30 mouse cellular contexts compared by ENCODE assay signal in the genomic region with DNA sequence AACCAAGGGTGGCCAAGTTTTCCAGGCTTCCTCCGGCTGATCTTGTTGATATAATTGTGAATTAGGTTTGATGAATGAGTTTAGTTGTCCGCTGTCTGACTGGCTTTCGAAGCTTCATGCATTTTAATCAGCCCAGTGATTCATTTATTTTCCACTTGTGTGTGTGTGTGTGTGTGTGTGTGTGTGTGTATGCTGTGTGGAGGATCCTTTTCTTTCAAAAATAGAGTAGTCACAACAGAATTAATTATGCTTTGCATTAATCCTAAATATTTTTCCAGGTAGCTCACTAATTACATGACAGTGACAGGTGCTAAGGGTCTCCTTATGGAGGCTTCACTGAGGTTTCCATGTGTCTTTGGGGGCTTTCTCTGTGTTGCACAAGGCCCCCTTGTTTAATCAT. TPM values are rescaled to one million over a fixed set of nuclear protein-coding genes. Genes with fewer than 3 reads are reported as not detected.
DNase-seq lines count a peak whose midpoint lies in the region; ATAC-seq and TF ChIP-seq lines count a peak whose summit lies in the region.
"Had no signal": no experiment of that assay in that cellular context is flagged by ENCODE, and none has a peak within 500 bp of the region (broad histone marks: within the 10 kb centered on the region; RNA-seq: fewer than 3 reads in every experiment).

No protein-coding gene starts in this region.

- peaks cover 55% of the 10 kb centered on the region for H3K27me3 ChIP-seq in hindbrain, embryonic 15.5 days
- H3K27me3 ChIP-seq in midbrain, embryonic 16.5 days (ENCODE audit: control insufficient read depth, insufficient read depth, low read depth, low read length), result peaks cover 34% of the 10 kb centered on the region
- H3K27me3 ChIP-seq in neural tube, embryonic 15.5 days (replicated peaks), result peaks cover 67% of the 10 kb centered on the region

- H3K9me3 ChIP-seq in hindbrain, embryonic 15.5 days, result no peaks in the 10 kb centered on the region
- H3K9me3 ChIP-seq in midbrain, embryonic 16.5 days (replicated peaks; ENCODE audit: control insufficient read depth, low read length, poor library complexity, severe bottlenecking), result no peaks in the 10 kb centered on the region
- H3K9me3 ChIP-seq in neural tube, embryonic 15.5 days (replicated peaks), result no peaks in the 10 kb centered on the region
- H3K9me3 ChIP-seq: embryonic facial prominence, embryonic 10.5 days; heart, embryonic 10.5 days; limb, embryonic 13.5 days; liver, embryonic 13.5 days had no signal

- no peak for TF ChIP-seq CTCF in lung, adult 2 months (IDR thresholded peaks at IDR 0.05; ENCODE audit: insufficient read depth, low read length)

- no peak overlapping the region for H3K9ac ChIP-seq in hindbrain, embryonic 15.5 days
- peak overlapping the region; percentile 14; the same call in 1 of the 2 replicates for H3K9ac ChIP-seq in midbrain, embryonic 16.5 days (ENCODE audit: low read depth, low read length)
- no peak overlapping the region for H3K9ac ChIP-seq in neural tube, embryonic 15.5 days (replicated peaks)
- H3K9ac ChIP-seq: limb, embryonic 13.5 days; liver, embryonic 13.5 days; lung, embryonic 14.5 days had no signal

- 20% methylated on average over 3 of the region's 3 CpGs for WGBS in hindbrain, embryonic 15.5 days
- 12% methylated on average over 3 of the region's 3 CpGs for WGBS in midbrain, embryonic 16.5 days
- 20% methylated on average over 3 of the region's 3 CpGs for whole genome bisulfite sequencing in neural tube, embryonic 15.5 days
- WGBS in lung, adult 2 months, result 25% methylated on average over 3 of the region's 3 CpGs

- H3K27ac ChIP-seq in hindbrain, embryonic 15.5 days (replicated peaks), result no peak overlapping the region
- H3K27ac ChIP-seq in midbrain, embryonic 16.5 days (ENCODE audit: low read length), result no peak overlapping the region; the same call in 1 of the 2 replicates
- 0 out of 2 replicates have a peak overlapping the region, but pooled peaks have one; percentile 20 for H3K27ac ChIP-seq in neural tube, embryonic 15.5 days (replicated peaks)
- H3K27ac ChIP-seq: embryonic facial prominence, embryonic 10.5 days; heart, embryonic 10.5 days; limb, embryonic 13.5 days; liver, embryonic 13.5 days had no signal

- no peaks in the 10 kb centered on the region for H3K36me3 ChIP-seq in hindbrain, embryonic 15.5 days
- H3K36me3 ChIP-seq in midbrain, embryonic 16.5 days (ENCODE audit: control insufficient read depth, insufficient read depth, low read length), result no peaks in the 10 kb centered on the region
- H3K36me3 ChIP-seq in neural tube, embryonic 15.5 days, result no peaks in the 10 kb centered on the region
- H3K36me3 ChIP-seq: embryonic facial prominence, embryonic 10.5 days; heart, embryonic 10.5 days; limb, embryonic 13.5 days; liver, embryonic 13.5 days had no signal

- peak overlapping the region; percentile 18; the same call in 1 of the 2 replicates for H3K4me2 ChIP-seq in hindbrain, embryonic 15.5 days
- peak overlapping the region; percentile 10; the same call in 1 of the 2 replicates for H3K4me2 ChIP-seq in midbrain, embryonic 16.5 days (ENCODE audit: low read length)
- peak overlapping the region; percentile 16 for H3K4me2 ChIP-seq in neural tube, embryonic 15.5 days
- H3K4me2 ChIP-seq: limb, embryonic 13.5 days; liver, embryonic 13.5 days; lung, embryonic 14.5 days had no signal

- peak; percentile 8 for DNase-seq in retina, postnatal 1 day
- DNase-seq in retina, embryonic 14.5 days (ENCODE audit: low spot score), result no peak
- no peak for DNase-seq in lung, adult 2 months
- DNase-seq: adrenal gland, adult 8-10 months; cerebellum, adult 2 months; cerebellum, postnatal 25 days; heart, postnatal 4 days; kidney, postnatal 36 days; liver, embryonic 13.5 days; lung, embryonic 14.5 days had no signal

- ATAC-seq in hindbrain, embryonic 15.5 days (ENCODE audit: low FRiP score, low read depth), result peak; percentile 27; the same call in 1 of the 2 replicates
- ATAC-seq in midbrain, embryonic 16.5 days, result no peak
- ATAC-seq in neural tube, embryonic 15.5 days (ENCODE audit: low FRiP score), result no peak
- ATAC-seq in megakaryocyte progenitor cell, adult 5-6 weeks (replicated peaks; ENCODE audit: poor library complexity), result no peak
- no peak for ATAC-seq in inflammation-experienced regulatory T-cells, adult 6 months
- ATAC-seq: activated CD4-positive, CD25-positive, alpha-beta regulatory T cell, adult 4 months; intestine, embryonic 16.5 days had no signal

- peaks cover 18% of the 10 kb centered on the region for H3K4me1 ChIP-seq in hindbrain, embryonic 15.5 days (replicated peaks)
- H3K4me1 ChIP-seq in midbrain, embryonic 16.5 days (ENCODE audit: control insufficient read depth, insufficient read depth, low read length), result peaks cover 7% of the 10 kb centered on the region
- peaks cover 22% of the 10 kb centered on the region for H3K4me1 ChIP-seq in neural tube, embryonic 15.5 days
- peaks cover 6% of the 10 kb centered on the region; the same call in 1 of the 2 replicates for H3K4me1 ChIP-seq in lung, adult 2 months (ENCODE audit: control insufficient read depth, insufficient read depth, low read length)
- H3K4me1 ChIP-seq: liver, embryonic 13.5 days had no signal

- TF ChIP-seq POLR2A in lung, adult 2 months (IDR thresholded peaks at IDR 0.05; ENCODE audit: borderline replicate concordance, extremely low read depth, low read depth, low read length), result no peak

- no peak overlapping the region for H3K4me3 ChIP-seq in hindbrain, embryonic 15.5 days
- H3K4me3 ChIP-seq in midbrain, embryonic 16.5 days (ENCODE audit: low read depth, low read length), result no peak overlapping the region
- no peak overlapping the region for H3K4me3 ChIP-seq in neural tube, embryonic 15.5 days (replicated peaks)
- H3K4me3 ChIP-seq in lung, adult 2 months (replicated peaks; ENCODE audit: extremely low read depth, low read depth, low read length), result no peak overlapping the region
- H3K4me3 ChIP-seq: embryonic facial prominence, embryonic 10.5 days; heart, embryonic 10.5 days; limb, embryonic 13.5 days; liver, embryonic 13.5 days; myocyte had no signal

RNA-seq across cellular contexts. Expression of a gene that starts 4.3 kb away (rescaled TPM):
- 6.9 and 7.9 TPM in 2 replicates for polyA plus RNA-seq in hindbrain, embryonic 15.5 days (2015; fragmentation: Nextera tagmentation; extraction: Ambion mirVana)
- 12.0 and 15.4 TPM in 2 replicates for polyA plus RNA-seq in midbrain, embryonic 16.5 days (2015; fragmentation: Nextera tagmentation; extraction: Ambion mirVana)
- 4.7 and 7.4 TPM in 2 replicates for polyA plus RNA-seq in neural tube, embryonic 15.5 days (2015; fragmentation: Nextera tagmentation; extraction: Ambion mirVana)
- total RNA-seq in megakaryocyte progenitor cell, adult 5-6 weeks (2015), result not detected in 2 replicates
- total RNA-seq in megakaryocyte progenitor cell, adult 5-6 weeks (2017), result not detected in 2 replicates
- polyA plus RNA-seq in lung, adult 2 months (2012; rRNA removed), result not detected in 2 replicates
- polyA plus RNA-seq in inflammation-experienced regulatory T-cells, adult 6 months (2017; shearing (Covaris generic)), result not detected
- total RNA-seq: adrenal gland, adult 8-10 months; gastrocnemius, adult 18-20 months; heart, postnatal 4 days; left cerebral cortex, postnatal 25 days; megakaryocyte-erythroid progenitor cell, adult 5-6 weeks; MEL had no signal
- polyA plus RNA-seq: activated CD4-positive, CD25-positive, alpha-beta regulatory T cell, adult 4 months; C2C12; gonadal fat pad, adult 2 months; heart, embryonic 10.5 days; heart, embryonic 16.5 days; intestine, embryonic 16.5 days; liver, embryonic 13.5 days; lung, embryonic 14.5 days; myocyte; spleen, adult 2 months; stomach, embryonic 14.5 days had no signal
